Mouse (Mus musculus) erythroblast, embryonic 14.5 days (primary cell): Measurements from ENCODE around the gene Ift57. TPM values are rescaled to one million over a fixed set of nuclear protein-coding genes. Genes with fewer than 3 reads are reported as not detected.

Experiments used
- H3K27me3 ChIP-seq: 2 replicates; pipeline ENCODE4 v1.6.1; 2012; ENCODE audit warnings: inconsistent platforms; ENCODE audit not compliant: control insufficient read depth
- H3K36me3 ChIP-seq: 2 replicates; pipeline ENCODE4 v1.6.1; 2012; ENCODE audit warnings: mild to moderate bottlenecking, inconsistent platforms; ENCODE audit not compliant: control insufficient read depth
- H3K4me1 ChIP-seq: 2 replicates; pipeline ENCODE4 v1.6.1; 2012; ENCODE audit warnings: inconsistent platforms; ENCODE audit not compliant: control insufficient read depth
- H3K4me3 ChIP-seq: replicated peaks from 2 replicates; pipeline ENCODE3; 2012; ENCODE audit warnings: moderate library complexity, mild to moderate bottlenecking, inconsistent platforms
- H3K9me3 ChIP-seq: 2 replicates; pipeline ENCODE4 v1.6.1; 2012; ENCODE audit warnings: low read length, inconsistent platforms, mixed read lengths; ENCODE audit not compliant: control insufficient read depth
- GATA1 ChIP-seq: IDR thresholded peaks from 2 replicates; pipeline ENCODE4 v1.6.1; 2012; ENCODE audit warnings: low read length, inconsistent platforms, mixed read lengths
- TAL1 ChIP-seq: IDR thresholded peaks from 3 replicates; pipeline ENCODE4 v1.6.1; 2012; ENCODE audit warnings: low read length, inconsistent platforms, mixed read lengths
- polyA plus RNA-seq: library from polyadenylated mRNA; stranded (reverse); fragments of >175 nt; gene quantifications from 2 replicates; pipeline ENCODE4 v1.2.3, GENCODE M21; 2012

Ift57 gene
- polyA plus RNA-seq, result 0.13 and 0.55 TPM in 2 replicates

- H3K4me3 ChIP-seq, result peak within 1 kb of the TSS; percentile 84
- H3K27me3 ChIP-seq, result peaks cover 2% of the 10 kb centered on the region
- no peaks in the 10 kb centered on the region for H3K36me3 ChIP-seq
- TF ChIP-seq TAL1 (no peak), GATA1 (0 out of 2 replicates have a peak, but pooled peaks have one; percentile 26)
- H3K9me3 ChIP-seq, result no peaks in the 10 kb centered on the region
- H3K4me1 ChIP-seq, result peaks cover 22% of the 10 kb centered on the region
Observed at GRCm38 (mm10) chr16:49698620-49699525, at the start of gene Ift57. Ift57 (plus strand) TSS chr16:49699233.

DNA sequence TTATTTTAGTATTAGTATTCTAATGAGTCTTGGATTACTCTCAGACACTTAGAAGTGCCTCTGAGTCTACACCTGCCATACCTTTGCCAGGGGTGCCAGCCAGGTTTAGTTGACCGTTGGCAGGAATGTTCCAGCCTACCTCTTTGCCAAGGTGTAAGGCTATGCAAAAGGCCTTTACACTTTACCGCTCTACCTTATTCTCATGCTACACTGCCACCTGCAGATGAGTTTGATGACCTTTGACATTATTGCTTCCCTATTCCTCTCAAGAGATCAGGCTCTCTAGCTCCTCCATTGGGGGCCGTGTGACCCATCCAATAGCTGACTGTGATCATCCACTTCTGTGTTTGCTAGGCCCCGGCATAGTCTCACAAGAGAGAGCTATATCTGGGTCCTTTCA is 41.9 kb upstream of the Ift57 start:
- Histone ChIP-seq H3K36me3 (no peaks in the 10 kb centered on the region), H3K4me1 (no peaks in the 10 kb centered on the region), H3K27me3 (no peaks in the 10 kb centered on the region), H3K9me3 (no peaks in the 10 kb centered on the region), H3K4me3 (no peak overlapping the region)
- TF ChIP-seq GATA1, result no peak
- TF ChIP-seq TAL1, result no peak

- Histone ChIP-seq H3K36me3 (no peaks in the 10 kb centered on the region), H3K4me1 (no peaks in the 10 kb centered on the region), H3K27me3 (no peaks in the 10 kb centered on the region), H3K4me3 (no peak overlapping the region), H3K9me3 (no peaks in the 10 kb centered on the region)
- no peak for TF ChIP-seq TAL1
- no peak for TF ChIP-seq GATA1
Observed at GRCm38 (mm10) chr16:49658029-49658428, 41.0 kb upstream of the Ift57 start.

DNA sequence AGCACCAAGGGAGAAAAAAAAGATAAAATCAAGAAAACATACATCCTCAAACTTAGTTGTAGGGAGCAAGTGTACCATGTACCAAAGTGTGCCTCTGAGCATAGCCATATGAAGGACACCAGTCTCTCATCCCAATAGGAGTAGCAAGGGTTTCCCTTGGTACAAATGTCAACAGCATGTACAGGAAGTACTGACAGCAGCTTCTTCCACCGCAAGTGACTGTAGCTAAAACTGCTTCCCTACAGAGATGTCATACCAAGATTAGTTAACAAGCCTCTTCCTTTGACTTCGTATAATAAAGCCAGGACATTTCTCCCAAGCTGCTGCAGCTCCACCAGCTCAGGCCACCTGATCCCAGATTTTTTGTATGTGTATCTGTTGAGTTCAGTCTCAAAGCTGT is 39.9 kb upstream of the Ift57 start:
- H3K36me3 ChIP-seq, result no peaks in the 10 kb centered on the region
- no peaks in the 10 kb centered on the region for H3K27me3 ChIP-seq
- TF ChIP-seq TAL1 (no peak), GATA1 (no peak)
- H3K9me3 ChIP-seq, result no peaks in the 10 kb centered on the region
- H3K4me1 ChIP-seq, result no peaks in the 10 kb centered on the region
- no peak overlapping the region for H3K4me3 ChIP-seq

GRCm38 (mm10) chr16:49660111-49660510 is 38.9 kb upstream of the Ift57 start:
- no peaks in the 10 kb centered on the region for H3K27me3 ChIP-seq

DNA sequence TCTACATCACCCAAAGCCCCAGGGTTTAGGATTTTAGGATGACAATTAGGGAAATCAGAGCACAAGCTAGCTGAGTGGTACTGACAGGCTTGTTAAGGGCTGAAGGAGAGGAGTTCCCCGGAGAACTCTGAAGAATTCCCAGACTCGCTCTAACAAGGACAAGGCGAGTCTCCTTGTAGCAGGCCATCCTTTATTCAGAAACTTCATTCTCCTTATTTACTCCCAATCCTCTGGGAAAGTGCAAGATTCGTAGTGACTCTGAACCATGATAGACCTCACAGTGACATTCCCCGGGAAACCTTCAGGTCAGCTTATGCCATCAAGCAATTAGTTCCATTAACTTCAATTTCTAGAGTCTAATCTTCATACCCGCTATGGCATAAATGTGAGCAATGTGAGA is 36.8 kb upstream of the Ift57 start:
- Histone ChIP-seq H3K36me3 (no peaks in the 10 kb centered on the region), H3K4me1 (no peaks in the 10 kb centered on the region), H3K9me3 (no peaks in the 10 kb centered on the region), H3K27me3 (no peaks in the 10 kb centered on the region), H3K4me3 (no peak overlapping the region)
- TF ChIP-seq GATA1 (no peak), TAL1 (no peak)

More at GRCm38 (mm10) chr16:49660111-49660510, 38.9 kb upstream of the Ift57 start:
- no peaks in the 10 kb centered on the region for H3K9me3 ChIP-seq
- H3K4me3 ChIP-seq, result no peak overlapping the region
- no peak for TF ChIP-seq TAL1
- TF ChIP-seq GATA1, result no peak
- no peaks in the 10 kb centered on the region for H3K36me3 ChIP-seq
- no peaks in the 10 kb centered on the region for H3K4me1 ChIP-seq

DNA sequence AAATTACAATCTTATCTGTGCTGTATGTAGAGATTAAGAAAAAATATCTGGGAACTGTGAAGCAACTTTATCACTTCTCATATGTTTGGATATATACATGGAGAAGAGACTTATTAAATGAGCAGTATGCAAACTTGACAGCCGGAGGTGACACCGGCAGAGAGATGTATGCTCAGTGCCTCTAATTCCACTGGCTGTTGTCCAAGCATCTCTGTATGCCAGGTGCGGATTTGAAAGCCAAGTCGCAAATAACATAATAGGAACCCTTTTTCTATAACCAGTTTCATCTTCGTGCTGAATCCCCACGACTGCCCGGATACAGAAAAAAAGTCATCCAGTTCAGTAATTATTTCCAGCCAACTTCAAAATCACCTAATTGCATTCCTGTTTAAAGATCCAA is 34.4 kb upstream of the Ift57 start:
- H3K27me3 ChIP-seq, result no peaks in the 10 kb centered on the region
- H3K4me1 ChIP-seq, result no peaks in the 10 kb centered on the region
- H3K4me3 ChIP-seq, result no peak overlapping the region
- no peaks in the 10 kb centered on the region for H3K9me3 ChIP-seq
- TF ChIP-seq GATA1 (no peak), TAL1 (no peak)
- no peaks in the 10 kb centered on the region for H3K36me3 ChIP-seq

- Histone ChIP-seq H3K9me3 (no peaks in the 10 kb centered on the region), H3K36me3 (no peaks in the 10 kb centered on the region), H3K27me3 (no peaks in the 10 kb centered on the region; the same call in none of the 2 replicates), H3K4me3 (no peak overlapping the region), H3K4me1 (no peaks in the 10 kb centered on the region)
- no peak for TF ChIP-seq TAL1
- no peak for TF ChIP-seq GATA1
Observed at GRCm38 (mm10) chr16:49679666-49680065, 19.4 kb upstream of the Ift57 start.

DNA sequence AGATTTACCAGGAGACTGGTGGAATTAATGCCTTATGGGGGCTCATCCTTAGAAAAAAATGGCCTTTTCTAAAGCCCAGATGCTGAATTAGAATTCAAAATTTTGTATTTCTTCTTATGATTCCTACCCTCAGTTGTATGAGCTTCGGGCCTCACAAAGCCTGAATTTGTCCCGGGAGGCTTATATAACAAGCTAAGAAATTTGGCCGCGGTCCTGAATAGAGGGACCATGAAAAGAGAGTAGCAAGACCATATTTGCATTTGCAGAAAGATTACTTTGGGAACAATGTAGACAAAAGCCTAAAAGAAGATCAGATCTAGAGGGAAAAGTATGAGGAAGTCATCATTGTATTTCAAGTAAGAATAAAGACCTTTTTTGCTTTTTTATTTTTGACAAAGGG is 14.1 kb upstream of the Ift57 start:
- H3K27me3 ChIP-seq, result no peaks in the 10 kb centered on the region
- H3K4me3 ChIP-seq, result no peak overlapping the region
- TF ChIP-seq GATA1 (no peak), TAL1 (no peak)
- H3K4me1 ChIP-seq, result no peaks in the 10 kb centered on the region
- no peaks in the 10 kb centered on the region for H3K36me3 ChIP-seq
- H3K9me3 ChIP-seq, result no peaks in the 10 kb centered on the region
